Mouse (Mus musculus): Measurements from ENCODE around the gene Gm42906. TPM values are rescaled to one million over a fixed set of nuclear protein-coding genes. Genes with fewer than 3 reads are reported as not detected.

Gm42906 gene
- polyA plus RNA-seq, 1 experiment from 2014 or later, result not detected

GRCm38 (mm10) chr5:151059352-151059751 is 368.6 kb downstream of the Gm42906 start:
- Histone ChIP-seq H3K36me3 (ENCODE audit: control insufficient read depth, insufficient read depth) (peaks cover 40% of the 10 kb centered on the region), H3K4me2 (replicated peaks; ENCODE audit: low read depth) (no peak overlapping the region), H3K9me3 (ENCODE audit: control insufficient read depth) (0 out of 2 replicates have a peak, but pooled peaks cover 4% of the 10 kb centered on the region), H3K4me1 (replicated peaks; ENCODE audit: control insufficient read depth, insufficient read depth, low read length) (no peaks in the 10 kb centered on the region), H3K27me3 (replicated peaks; ENCODE audit: control insufficient read depth, insufficient read depth, low read length) (no peaks in the 10 kb centered on the region), H3K27ac (ENCODE audit: low read depth, low read length) (no peak overlapping the region), H3K9ac (ENCODE audit: low read depth, low read length) (no peak overlapping the region), H3K4me3 (ENCODE audit: low read depth, low read length) (no peak overlapping the region)
- peak; percentile 55 for ATAC-seq
- WGBS, result 71% methylated on average over 10 of the region's 10 CpGs
- no peak for TF ChIP-seq CTCF (IDR thresholded peaks at IDR 0.05; ENCODE audit: low read depth)

GRCm38 (mm10) chr5:151057716-151058115 is 370.2 kb downstream of the Gm42906 start:
- no peak for ATAC-seq
- H3K4me1 ChIP-seq (replicated peaks; ENCODE audit: control insufficient read depth, insufficient read depth, low read length), result no peaks in the 10 kb centered on the region
- no peaks in the 10 kb centered on the region for H3K27me3 ChIP-seq (replicated peaks; ENCODE audit: control insufficient read depth, insufficient read depth, low read length)
- 90% methylated on average over 5 of the region's 5 CpGs for WGBS
- H3K4me3 ChIP-seq (ENCODE audit: low read depth, low read length), result no peak overlapping the region
- H3K4me2 ChIP-seq (replicated peaks; ENCODE audit: low read depth), result no peak overlapping the region
- H3K9me3 ChIP-seq (ENCODE audit: control insufficient read depth), result 0 out of 2 replicates have a peak, but pooled peaks cover 4% of the 10 kb centered on the region
- H3K36me3 ChIP-seq (ENCODE audit: control insufficient read depth, insufficient read depth), result peaks cover 32% of the 10 kb centered on the region
- no peak overlapping the region for H3K27ac ChIP-seq (ENCODE audit: low read depth, low read length)
- H3K9ac ChIP-seq (ENCODE audit: low read depth, low read length), result no peak overlapping the region
- no peak for TF ChIP-seq CTCF (IDR thresholded peaks at IDR 0.05; ENCODE audit: low read depth)

GRCm38 (mm10) chr5:151056920-151057294 is 371.1 kb downstream of the Gm42906 start:
- Histone ChIP-seq H3K4me3 (ENCODE audit: low read depth, low read length) (no peak overlapping the region), H3K27ac (ENCODE audit: low read depth, low read length) (peak overlapping the region; percentile 60), H3K9ac (ENCODE audit: low read depth, low read length) (no peak overlapping the region), H3K9me3 (ENCODE audit: control insufficient read depth) (no peaks in the 10 kb centered on the region), H3K4me1 (replicated peaks; ENCODE audit: control insufficient read depth, insufficient read depth, low read length) (no peaks in the 10 kb centered on the region), H3K36me3 (ENCODE audit: control insufficient read depth, insufficient read depth) (peaks cover 29% of the 10 kb centered on the region), H3K27me3 (replicated peaks; ENCODE audit: control insufficient read depth, insufficient read depth, low read length) (no peaks in the 10 kb centered on the region), H3K4me2 (replicated peaks; ENCODE audit: low read depth) (peak overlapping the region; percentile 21; the same call in 1 of the 2 replicates)
- 39% methylated on average over 6 of the region's 6 CpGs for WGBS
- TF ChIP-seq CTCF (IDR thresholded peaks at IDR 0.05; ENCODE audit: low read depth), result peak; percentile 69
- peak; percentile 14; the same call in 1 of the 2 replicates for ATAC-seq

GRCm38 (mm10) chr5:151056255-151056919 is 371.6 kb downstream of the Gm42906 start:
- Histone ChIP-seq H3K4me3 (ENCODE audit: low read depth, low read length) (no peak overlapping the region), H3K27me3 (replicated peaks; ENCODE audit: control insufficient read depth, insufficient read depth, low read length) (no peaks in the 10 kb centered on the region), H3K27ac (ENCODE audit: low read depth, low read length) (peak overlapping the region; percentile 60), H3K36me3 (ENCODE audit: control insufficient read depth, insufficient read depth) (peaks cover 26% of the 10 kb centered on the region), H3K9ac (ENCODE audit: low read depth, low read length) (no peak overlapping the region), H3K4me1 (replicated peaks; ENCODE audit: control insufficient read depth, insufficient read depth, low read length) (no peaks in the 10 kb centered on the region), H3K9me3 (ENCODE audit: control insufficient read depth) (no peaks in the 10 kb centered on the region), H3K4me2 (replicated peaks; ENCODE audit: low read depth) (peak overlapping the region; percentile 21; the same call in 1 of the 2 replicates)
- TF ChIP-seq CTCF (IDR thresholded peaks at IDR 0.05; ENCODE audit: low read depth), result no peak
- WGBS, result 34% methylated on average over 12 of the region's 12 CpGs
- no peak for ATAC-seq

DNA sequence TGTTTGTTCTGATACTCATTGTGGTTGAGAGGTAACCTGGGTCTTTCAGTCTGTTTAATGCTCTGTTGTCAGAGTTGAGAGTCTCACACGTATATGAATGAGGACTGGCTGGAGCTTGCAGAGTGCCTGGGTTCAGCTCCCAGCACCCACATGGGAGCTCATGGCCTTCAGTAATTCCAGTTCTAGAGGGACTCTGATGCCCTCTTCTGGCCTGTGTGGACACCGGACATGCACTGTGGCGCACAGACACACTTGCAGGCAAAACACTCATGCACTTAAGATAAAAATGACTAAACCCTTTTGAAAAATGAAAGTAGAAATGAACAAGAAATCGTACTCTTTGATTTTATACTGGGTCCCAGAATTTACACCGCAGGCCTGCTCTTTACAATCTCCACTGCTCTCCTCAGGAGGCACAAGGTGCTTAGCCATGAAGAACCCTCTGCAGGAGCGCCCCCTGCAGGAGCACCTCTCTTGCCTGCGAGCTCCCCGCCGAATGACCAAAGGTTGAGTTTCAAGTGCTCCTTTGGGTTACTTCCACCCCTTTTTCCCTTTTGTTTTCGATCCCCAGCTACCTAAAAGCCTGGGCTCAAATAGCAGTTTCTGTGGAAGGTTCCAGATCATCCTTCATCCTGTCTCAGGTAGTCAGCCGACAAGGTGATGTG is 372.4 kb downstream of the Gm42906 start:
- no peak for ATAC-seq
- Histone ChIP-seq H3K27ac (ENCODE audit: low read depth, low read length) (no peak overlapping the region; the same call in 1 of the 2 replicates), H3K9me3 (ENCODE audit: control insufficient read depth) (no peaks in the 10 kb centered on the region), H3K9ac (ENCODE audit: low read depth, low read length) (no peak overlapping the region), H3K4me3 (ENCODE audit: low read depth, low read length) (no peak overlapping the region), H3K27me3 (replicated peaks; ENCODE audit: control insufficient read depth, insufficient read depth, low read length) (no peaks in the 10 kb centered on the region), H3K36me3 (ENCODE audit: control insufficient read depth, insufficient read depth) (peaks cover 32% of the 10 kb centered on the region), H3K4me2 (replicated peaks; ENCODE audit: low read depth) (no peak overlapping the region), H3K4me1 (replicated peaks; ENCODE audit: control insufficient read depth, insufficient read depth, low read length) (no peaks in the 10 kb centered on the region)
- TF ChIP-seq CTCF (IDR thresholded peaks at IDR 0.05; ENCODE audit: low read depth), result peak; percentile 39; the same call in 1 of the 2 replicates
- WGBS, result 88% methylated on average over 11 of the region's 11 CpGs

DNA sequence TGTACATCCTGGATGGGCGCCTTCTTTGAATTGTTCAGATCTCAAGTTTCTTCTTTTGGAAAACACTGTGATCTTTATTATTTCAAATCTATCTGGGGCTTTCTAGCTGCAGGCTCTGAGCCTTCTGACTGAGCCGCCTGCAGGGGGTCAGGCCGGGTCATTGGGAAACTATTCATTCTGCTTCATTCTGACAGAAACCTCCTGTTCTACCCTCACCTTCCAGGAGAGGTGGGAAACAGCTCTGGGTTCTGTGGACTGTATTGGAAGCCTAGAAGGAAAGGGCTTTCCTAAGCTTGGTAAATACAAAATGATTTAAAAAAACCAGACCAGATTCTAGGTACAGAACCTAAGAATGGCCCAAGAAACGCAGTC is 373.2 kb downstream of the Gm42906 start:
- 0 out of 2 replicates have a peak overlapping the region, but pooled peaks have one; percentile 46 for H3K27ac ChIP-seq (ENCODE audit: low read depth, low read length)
- no peak for TF ChIP-seq CTCF (IDR thresholded peaks at IDR 0.05; ENCODE audit: low read depth)
- H3K9ac ChIP-seq (ENCODE audit: low read depth, low read length), result no peak overlapping the region
- H3K4me2 ChIP-seq (replicated peaks; ENCODE audit: low read depth), result no peak overlapping the region
- no peaks in the 10 kb centered on the region for H3K27me3 ChIP-seq (replicated peaks; ENCODE audit: control insufficient read depth, insufficient read depth, low read length)
- peaks cover 36% of the 10 kb centered on the region for H3K36me3 ChIP-seq (ENCODE audit: control insufficient read depth, insufficient read depth)
- no peaks in the 10 kb centered on the region for H3K4me1 ChIP-seq (replicated peaks; ENCODE audit: control insufficient read depth, insufficient read depth, low read length)
- no peaks in the 10 kb centered on the region for H3K9me3 ChIP-seq (ENCODE audit: control insufficient read depth)
- WGBS, result 68% methylated on average over 4 of the region's 4 CpGs
- no peak overlapping the region for H3K4me3 ChIP-seq (ENCODE audit: low read depth, low read length)
- ATAC-seq, result no peak
